Mouse (Mus musculus) kidney, adult 2 months (tissue): ENCODE results near the gene Rims1. TPM values are rescaled to one million over a fixed set of nuclear protein-coding genes. Genes with fewer than 3 reads are reported as not detected.

Experiments used
- DNase-seq: peaks from one replicate; pipeline ENCODE4 v3.0.0; 2021
- H3K27ac ChIP-seq: fragments of 200-500 bp; 2 replicates; pipeline ENCODE4 v1.5.1; 2012; ENCODE audit warnings: low read depth, low read length, control low read depth, inconsistent platforms; ENCODE audit not compliant: insufficient read depth
- H3K27me3 ChIP-seq: fragments of 200-500 bp; replicated peaks from 2 replicates; pipeline ENCODE4 v1.6.1; 2012; ENCODE audit warnings: mild to moderate bottlenecking, moderate library complexity, low read length, inconsistent platforms; ENCODE audit not compliant: control insufficient read depth, insufficient read depth
- H3K36me3 ChIP-seq: fragments of 200-500 bp; 2 replicates; pipeline ENCODE4 v1.6.1; 2012; ENCODE audit warnings: mild to moderate bottlenecking, moderate library complexity, low read length, inconsistent platforms; ENCODE audit not compliant: control insufficient read depth, insufficient read depth
- H3K4me1 ChIP-seq: fragments of 200-500 bp; 2 replicates; pipeline ENCODE4 v1.6.1; 2011; ENCODE audit warnings: low read length; ENCODE audit not compliant: control insufficient read depth, insufficient read depth
- H3K4me3 ChIP-seq: fragments of 200-500 bp; 2 replicates; pipeline ENCODE4 v1.5.1; 2011; ENCODE audit warnings: mild to moderate bottlenecking, low read depth, low read length, control low read depth; ENCODE audit not compliant: insufficient read depth
- CTCF ChIP-seq: fragments of 200-500 bp; conservative IDR thresholded peaks from 2 replicates; pipeline ENCODE4 v1.5.1; 2011; ENCODE audit warnings: low read depth, mild to moderate bottlenecking, control low read depth, low read length, moderate library complexity, mixed read lengths; ENCODE audit not compliant: insufficient read depth, insufficient read length
- POLR2A ChIP-seq: fragments of 200-500 bp; IDR thresholded peaks from one replicate; pipeline ENCODE4 v1.6.1; 2011; ENCODE audit warnings: low read depth, low read length, control low read depth
- WGBS: fragments of 180-500 bp; shearing (Covaris S2); methylation state at CpG from one replicate; pipeline ENCODE4 v1.1.7; 2018; 5-methylcytosine and 5-hydroxymethylcytosine counted together
- polyA plus RNA-seq: library from polyadenylated mRNA; depleted of rRNA; stranded (reverse); fragments of >200 nt; gene quantifications from 2 replicates; pipeline ENCODE4 v1.2.3, GENCODE M21; 2012

Gene Rims1
- polyA plus RNA-seq, 1 experiment, result 0.02 TPM

DNA sequence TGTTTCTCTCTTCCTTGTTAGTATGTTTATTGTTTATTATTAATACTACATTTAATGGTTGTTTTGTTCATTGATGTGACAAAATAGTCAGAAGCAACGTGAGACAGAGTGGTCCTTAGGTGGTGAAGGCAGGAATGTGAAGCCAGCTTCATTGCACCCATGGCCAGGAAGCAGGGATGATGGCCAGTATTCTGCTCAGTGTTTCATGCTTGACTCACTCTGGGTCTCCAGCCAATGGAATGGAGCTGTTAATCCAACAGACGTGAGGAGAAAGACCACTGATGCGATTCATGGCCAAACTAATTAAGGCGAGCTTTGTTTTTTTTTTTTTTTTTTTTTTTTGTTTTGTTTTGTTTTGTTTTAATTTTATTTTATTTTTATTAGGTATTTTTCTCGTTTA lies 535.7 kb downstream of the Rims1 start:
- no peak overlapping the region for H3K4me3 ChIP-seq
- no peak overlapping the region for H3K27ac ChIP-seq
- no peaks in the 10 kb centered on the region for H3K36me3 ChIP-seq
- 0 out of 2 replicates have a peak, but pooled peaks cover 2% of the 10 kb centered on the region for H3K27me3 ChIP-seq
- WGBS, result 41% methylated on average over 5 of the region's 5 CpGs
- H3K4me1 ChIP-seq, result peaks cover 2% of the 10 kb centered on the region
- no peak for TF ChIP-seq POLR2A
- TF ChIP-seq CTCF, result no peak
- no peak for DNase-seq

DNA sequence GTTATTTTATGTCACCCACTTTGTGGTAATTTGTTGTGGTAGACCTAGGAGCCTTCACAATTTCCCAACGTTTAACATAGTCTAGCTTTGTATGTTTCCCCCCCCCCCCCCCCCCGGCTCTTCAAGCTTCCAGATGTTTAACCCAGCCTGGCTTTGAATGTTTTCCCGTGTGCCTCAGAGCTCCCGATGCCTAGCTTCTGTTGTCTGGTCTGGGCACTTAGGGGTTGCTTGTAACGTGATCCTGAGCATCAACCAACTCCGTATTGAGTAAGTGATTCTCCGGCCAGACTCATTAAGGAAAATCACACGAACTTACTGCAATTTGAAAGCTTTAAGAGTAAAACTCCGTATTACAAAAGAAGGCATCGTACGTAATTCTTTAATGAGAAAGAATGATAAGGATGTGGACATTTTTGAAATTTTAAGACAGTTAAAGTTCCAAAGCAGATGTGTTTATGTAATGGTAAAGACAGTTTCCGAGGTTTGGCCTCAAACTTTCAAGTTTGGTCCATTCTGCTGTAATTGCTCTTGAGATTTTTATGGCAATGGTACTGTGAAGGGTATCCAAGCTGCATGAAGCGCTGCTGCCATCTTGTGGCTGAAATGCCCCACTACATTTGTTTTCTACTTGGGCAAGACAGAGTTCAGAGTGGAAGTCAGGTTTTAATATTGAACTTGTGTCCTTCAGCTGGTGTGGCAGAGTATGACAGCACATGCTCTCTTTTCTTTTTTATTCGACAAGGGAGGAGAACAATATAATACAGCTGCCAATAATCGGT lies 537.0 kb downstream of the Rims1 start:
- no peaks in the 10 kb centered on the region; the same call in 1 of the 2 replicates for H3K4me1 ChIP-seq
- H3K4me3 ChIP-seq, result no peak overlapping the region
- peak; percentile 93 for TF ChIP-seq CTCF
- no peak for TF ChIP-seq POLR2A
- H3K27ac ChIP-seq, result no peak overlapping the region
- H3K27me3 ChIP-seq, result 0 out of 2 replicates have a peak, but pooled peaks cover 2% of the 10 kb centered on the region
- 12% methylated on average over 15 of the region's 15 CpGs for WGBS
- no peaks in the 10 kb centered on the region for H3K36me3 ChIP-seq
- peak; percentile 79 for DNase-seq

DNA sequence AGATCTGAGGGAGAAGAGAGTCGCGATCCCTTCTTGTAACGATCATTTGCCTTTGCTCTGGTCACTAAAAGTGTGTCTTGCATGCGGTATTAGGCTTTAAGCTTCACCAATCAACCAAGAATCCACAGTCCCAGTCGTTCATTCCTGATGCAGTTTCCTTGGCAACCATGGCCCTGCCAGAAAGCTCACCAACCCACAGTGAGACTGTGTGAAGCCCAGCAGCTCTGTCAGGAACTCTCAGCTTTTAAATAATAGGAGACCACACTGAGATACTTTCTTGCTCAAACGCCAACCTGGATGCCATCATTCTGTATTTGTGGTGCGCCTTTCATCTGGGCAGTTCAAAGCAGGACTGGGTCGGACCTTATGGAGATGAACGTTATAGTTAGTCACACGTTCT lies 539.3 kb downstream of the Rims1 start:
- DNase-seq, result no peak
- Histone ChIP-seq H3K36me3 (no peaks in the 10 kb centered on the region), H3K27ac (no peak overlapping the region), H3K4me1 (no peaks in the 10 kb centered on the region; the same call in 1 of the 2 replicates), H3K27me3 (0 out of 2 replicates have a peak, but pooled peaks cover 2% of the 10 kb centered on the region), H3K4me3 (no peak overlapping the region)
- WGBS, result 48% methylated on average over 10 of the region's 10 CpGs
- TF ChIP-seq CTCF, result no peak
- TF ChIP-seq POLR2A, result no peak

DNA sequence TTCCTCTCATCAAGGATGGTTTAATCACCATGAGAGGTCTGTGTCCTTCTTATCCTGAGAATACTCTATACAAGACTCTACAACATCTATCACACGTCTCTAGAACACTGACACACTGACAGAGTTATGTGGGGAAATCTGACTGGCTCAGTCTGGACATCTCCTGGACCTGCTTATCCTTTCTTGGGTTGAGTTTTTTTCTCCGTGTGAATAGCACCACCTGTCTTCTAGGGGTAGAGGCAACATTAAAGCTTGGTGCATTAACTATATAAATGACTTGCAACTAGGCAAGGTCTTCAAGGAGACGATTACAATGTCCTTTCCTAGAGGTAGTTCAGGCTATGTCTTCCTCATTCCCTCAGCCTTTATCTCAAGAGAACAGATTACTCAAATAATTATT lies 540.3 kb downstream of the Rims1 start:
- Histone ChIP-seq H3K27me3 (0 out of 2 replicates have a peak, but pooled peaks cover 2% of the 10 kb centered on the region), H3K4me1 (no peaks in the 10 kb centered on the region), H3K4me3 (no peak overlapping the region), H3K27ac (no peak overlapping the region), H3K36me3 (no peaks in the 10 kb centered on the region)
- 61% methylated on average over 3 of the region's 3 CpGs for WGBS
- TF ChIP-seq CTCF (no peak), POLR2A (no peak)
- no peak for DNase-seq

DNA sequence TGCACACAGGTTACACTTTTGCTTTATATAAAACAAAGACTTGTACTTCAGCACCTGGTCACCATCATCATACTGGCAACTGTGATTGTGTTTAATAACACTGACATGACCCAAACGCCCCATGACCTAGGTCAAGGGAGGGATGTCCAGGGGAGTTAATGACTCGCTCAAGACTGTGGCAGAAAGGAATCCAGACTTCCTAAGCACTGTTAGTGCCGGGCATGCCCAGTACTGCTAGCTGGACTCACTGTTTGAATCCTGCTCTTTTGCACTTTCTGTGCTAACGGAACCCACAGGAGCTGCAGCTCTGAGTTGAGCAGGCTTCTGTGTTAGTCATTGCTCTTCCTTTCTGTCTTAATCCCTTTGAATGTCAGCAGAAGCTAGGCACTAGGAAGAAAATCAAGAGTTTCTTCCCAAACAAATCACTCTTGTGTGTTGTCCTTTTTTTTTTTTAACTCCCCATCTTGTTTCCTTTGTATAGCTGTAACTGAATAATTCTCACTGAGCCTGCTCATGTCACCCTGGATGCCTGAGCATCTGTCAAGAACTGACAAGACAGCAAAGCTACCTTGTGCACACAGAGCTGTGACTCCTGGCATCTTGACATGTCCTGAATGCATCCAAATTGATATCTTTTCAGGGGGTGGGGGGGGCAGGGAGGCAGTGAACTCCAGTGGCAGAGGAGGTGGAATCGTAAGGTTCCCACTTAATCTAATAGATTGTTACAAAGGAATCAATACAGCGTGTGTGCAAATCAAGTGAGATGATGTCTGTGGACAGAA lies 543.4 kb downstream of the Rims1 start:
- H3K36me3 ChIP-seq, result no peaks in the 10 kb centered on the region
- no peak overlapping the region for H3K27ac ChIP-seq
- no peak for TF ChIP-seq CTCF
- no peak for TF ChIP-seq POLR2A
- H3K4me1 ChIP-seq, result no peaks in the 10 kb centered on the region
- no peak for DNase-seq
- no peak overlapping the region for H3K4me3 ChIP-seq
- no peaks in the 10 kb centered on the region for H3K27me3 ChIP-seq
- 31% methylated on average over 6 of the region's 6 CpGs for WGBS

DNA sequence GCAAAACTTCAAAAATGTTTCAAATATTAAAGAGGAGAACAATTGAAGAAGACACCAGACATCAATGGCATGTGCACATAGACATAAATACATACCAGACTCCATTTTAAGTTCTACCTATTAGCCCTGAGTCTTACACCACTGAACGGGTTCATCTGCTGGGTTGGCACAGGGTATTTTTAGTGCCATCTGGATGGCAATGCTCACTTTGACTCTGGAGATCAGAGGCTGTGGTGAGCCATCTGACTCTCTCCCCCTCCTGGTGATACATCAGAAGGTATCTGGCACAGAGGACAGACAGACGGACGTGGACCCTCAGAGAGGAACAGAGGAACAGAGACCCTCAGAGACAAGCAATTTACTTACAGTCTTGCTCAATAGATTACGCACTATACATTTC lies 544.1 kb downstream of the Rims1 start:
- H3K36me3 ChIP-seq, result no peaks in the 10 kb centered on the region
- no peak overlapping the region for H3K27ac ChIP-seq
- no peak for DNase-seq
- H3K4me1 ChIP-seq, result no peaks in the 10 kb centered on the region
- H3K27me3 ChIP-seq, result no peaks in the 10 kb centered on the region
- H3K4me3 ChIP-seq, result no peak overlapping the region
- TF ChIP-seq CTCF (no peak), POLR2A (no peak)
- WGBS, result 57% methylated on average over 4 of the region's 4 CpGs

DNA sequence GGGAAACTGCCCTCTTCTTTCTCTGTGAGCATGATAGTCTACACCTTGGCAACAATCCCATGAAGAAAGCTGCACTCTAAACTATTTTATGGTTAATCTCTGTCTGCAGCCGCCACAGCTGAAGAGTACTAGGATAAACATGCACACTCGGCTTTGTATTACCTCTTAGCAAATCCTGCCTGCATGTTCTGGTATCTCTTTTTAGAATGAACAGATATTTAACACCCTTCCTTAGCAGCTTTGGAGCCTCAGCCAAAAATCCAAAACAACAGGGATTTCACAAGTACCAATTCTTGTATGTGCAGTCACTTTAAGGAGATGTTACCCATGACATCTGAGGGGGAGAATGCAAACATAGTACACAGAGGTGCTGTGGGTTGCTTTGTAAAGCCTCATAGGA lies 545.5 kb downstream of the Rims1 start:
- no peak for DNase-seq
- no peaks in the 10 kb centered on the region for H3K27me3 ChIP-seq
- TF ChIP-seq CTCF, result no peak
- TF ChIP-seq POLR2A, result no peak
- H3K36me3 ChIP-seq, result no peaks in the 10 kb centered on the region
- no peak overlapping the region for H3K4me3 ChIP-seq
- H3K27ac ChIP-seq, result no peak overlapping the region
- H3K4me1 ChIP-seq, result no peaks in the 10 kb centered on the region
- 70% methylated on average over 2 of the region's 2 CpGs for WGBS
